Mouse (Mus musculus): ENCODE measurements around the gene Trmt1. TPM values are rescaled to one million over a fixed set of nuclear protein-coding genes. Genes with fewer than 3 reads are reported as not detected.

The Trmt1 gene
- total RNA-seq, 2 experiments from 2014 or later: 64.4 to 82.2 TPM

DNA sequence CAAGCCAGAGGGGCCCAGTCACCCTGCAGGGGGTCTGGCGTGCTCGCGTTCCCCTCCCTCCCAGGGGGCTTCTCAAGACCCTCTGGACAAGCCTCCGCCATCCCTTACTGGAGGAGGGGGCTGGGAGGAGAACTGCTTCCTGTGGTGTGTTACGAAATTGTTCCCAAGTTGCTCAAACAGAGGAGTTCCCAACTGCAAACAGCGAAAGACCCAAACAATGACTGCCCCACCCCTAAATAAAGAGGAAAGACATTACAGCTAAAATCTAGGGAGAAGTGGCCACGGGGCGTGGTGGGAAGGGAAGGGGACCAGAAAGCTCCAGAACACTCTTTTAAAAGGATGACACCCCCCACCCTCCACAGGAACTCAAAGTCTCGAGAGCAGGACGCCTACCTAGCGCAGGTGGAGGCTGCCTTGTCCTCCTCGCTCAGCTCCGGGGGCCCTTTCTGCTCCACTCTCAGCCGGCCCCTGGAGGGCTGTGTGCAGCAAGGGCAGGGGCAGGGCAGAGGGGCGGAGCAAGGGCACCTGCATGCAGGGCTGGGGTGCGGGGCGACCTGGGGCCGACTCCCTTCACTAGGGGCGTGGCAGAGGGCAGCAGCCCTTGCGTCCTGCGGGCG is 21.3 kb downstream of the Trmt1 start:
- ATAC-seq (replicated peaks; ENCODE audit: poor library complexity): peak; percentile 21

GRCm38 (mm10) chr8:84708071-84708541 is 22.0 kb downstream of the Trmt1 start:
- no peak for ATAC-seq (replicated peaks; ENCODE audit: poor library complexity)

DNA sequence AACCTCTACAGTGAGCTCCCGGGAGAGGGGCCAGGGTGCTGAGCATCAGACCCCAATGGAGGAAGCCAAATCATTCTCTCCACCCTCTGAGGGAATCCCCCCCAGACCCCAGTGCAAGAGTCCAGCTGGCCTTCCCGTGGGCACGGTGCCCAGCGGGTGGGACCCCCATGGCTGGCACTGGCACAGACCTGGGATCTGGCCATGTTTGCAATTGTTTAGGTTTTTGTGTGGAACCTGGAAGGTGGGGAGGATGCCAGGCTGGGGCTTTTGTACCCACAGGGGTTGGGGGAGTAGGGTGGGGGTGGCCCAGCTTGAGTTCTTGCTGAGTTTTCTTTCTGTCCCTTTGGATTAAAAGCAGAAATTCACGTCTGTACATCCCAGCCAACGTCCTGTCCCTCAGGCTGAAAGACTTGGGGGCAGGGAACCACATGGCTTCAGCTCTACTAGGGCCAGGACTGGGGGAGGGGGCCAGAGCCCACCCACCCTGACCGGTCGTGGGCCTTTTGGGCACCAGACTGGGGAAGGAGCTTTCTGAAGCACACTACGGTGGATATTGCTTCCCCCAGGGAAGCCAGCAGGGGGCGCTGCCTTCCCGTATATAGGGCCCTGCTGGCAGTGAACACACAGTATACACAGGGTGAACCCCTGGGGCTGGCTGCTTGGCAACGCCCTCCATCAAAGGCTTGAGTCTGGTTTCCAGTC is 22.8 kb downstream of the Trmt1 start:
- ATAC-seq (replicated peaks; ENCODE audit: poor library complexity): peak; percentile 59

GRCm38 (mm10) chr8:84709931-84710330 is 23.8 kb downstream of the Trmt1 start:
- no peak for ATAC-seq (replicated peaks; ENCODE audit: poor library complexity)

DNA sequence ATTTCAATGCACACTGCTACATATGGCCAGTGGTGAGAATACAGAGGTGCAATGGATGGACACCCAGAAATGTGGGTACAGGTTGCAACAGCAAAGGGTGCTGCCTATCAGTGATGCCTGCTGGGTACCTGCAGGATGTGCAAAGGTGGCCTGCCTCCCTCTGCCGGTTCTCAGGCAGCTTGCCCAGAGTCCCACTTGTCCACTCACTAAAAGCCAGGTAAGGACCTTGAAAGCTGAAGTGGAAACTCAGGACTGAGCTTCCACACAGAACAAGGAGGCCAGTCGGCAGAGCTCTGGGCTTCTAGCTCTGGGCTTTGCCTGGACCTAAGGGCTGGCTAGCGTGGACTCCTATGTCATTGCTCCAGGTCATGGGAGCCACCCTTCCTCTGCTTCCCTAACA is 25.2 kb downstream of the Trmt1 start:
- no peak for ATAC-seq (replicated peaks; ENCODE audit: poor library complexity)

- 0 out of 2 replicates have a peak, but pooled peaks have one; percentile 12 for ATAC-seq (replicated peaks; ENCODE audit: poor library complexity)
Observed at GRCm38 (mm10) chr8:84711933-84712758, 26.0 kb downstream of the Trmt1 start.

GRCm38 (mm10) chr8:84712759-84713120 is 26.6 kb downstream of the Trmt1 start:
- ATAC-seq (replicated peaks; ENCODE audit: poor library complexity): no peak

- ATAC-seq (replicated peaks; ENCODE audit: poor library complexity): no peak
Observed at GRCm38 (mm10) chr8:84713381-84713780, 27.3 kb downstream of the Trmt1 start.

DNA sequence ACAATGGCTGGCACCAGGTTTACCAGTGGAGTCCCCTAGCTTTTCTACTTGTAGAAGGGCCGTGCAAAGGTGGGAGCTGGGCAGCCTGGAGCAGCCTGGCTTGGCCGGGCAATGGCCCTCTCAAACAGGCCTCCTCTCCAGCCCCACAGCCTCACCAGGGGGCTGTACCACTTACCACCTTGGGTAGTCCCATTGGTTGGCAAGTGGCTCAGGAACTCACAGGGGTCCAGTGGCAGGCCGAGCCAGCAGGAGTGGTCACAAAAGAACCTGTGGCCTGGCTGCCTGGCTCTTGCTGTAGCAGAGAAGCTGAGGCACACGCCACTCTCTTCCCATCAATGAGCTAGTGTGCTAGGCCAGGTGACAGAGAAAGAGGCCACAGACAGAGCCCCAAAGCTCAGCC is 28.1 kb downstream of the Trmt1 start:
- no peak for ATAC-seq (replicated peaks; ENCODE audit: poor library complexity)

GRCm38 (mm10) chr8:84715893-84716468 is 29.9 kb downstream of the Trmt1 start:
- ATAC-seq (replicated peaks; ENCODE audit: poor library complexity): no peak

DNA sequence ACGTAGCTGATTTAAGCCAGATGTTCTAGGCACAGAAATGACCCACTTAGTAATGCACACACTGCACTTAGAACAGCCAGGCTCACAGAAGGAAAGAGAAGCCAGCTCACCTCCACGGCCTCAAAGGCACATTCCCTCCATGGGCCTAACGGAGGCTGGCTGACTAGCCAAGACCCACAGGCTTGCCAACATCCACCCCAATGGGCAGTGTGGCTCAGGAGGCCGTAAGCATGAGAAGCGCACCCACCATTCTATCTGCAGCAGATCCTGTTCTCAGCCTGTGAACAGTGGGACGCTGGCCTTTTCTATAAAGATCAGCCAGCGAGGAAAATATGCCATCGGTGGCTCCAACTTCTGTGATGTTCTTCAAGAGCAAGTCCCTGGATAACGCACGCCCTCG is 30.7 kb downstream of the Trmt1 start:
- ATAC-seq (replicated peaks; ENCODE audit: poor library complexity): no peak

- no peak for ATAC-seq (replicated peaks; ENCODE audit: poor library complexity)
Observed at GRCm38 (mm10) chr8:84718476-84718875, 32.4 kb downstream of the Trmt1 start.

- no peak for ATAC-seq (replicated peaks; ENCODE audit: poor library complexity)
Observed at GRCm38 (mm10) chr8:84718959-84719690, 33.0 kb downstream of the Trmt1 start.

- no peak for ATAC-seq (replicated peaks; ENCODE audit: poor library complexity)
Observed at GRCm38 (mm10) chr8:84722530-84722849, 36.4 kb downstream of the Trmt1 start.

- ATAC-seq (replicated peaks; ENCODE audit: poor library complexity): peak; percentile 83
Observed at GRCm38 (mm10) chr8:84722850-84723570, 36.9 kb downstream of the Trmt1 start, which contains the start of gene G430095P16Rik. Gene G430095P16Rik, plus strand, starts transcription at chr8:84723007.

DNA sequence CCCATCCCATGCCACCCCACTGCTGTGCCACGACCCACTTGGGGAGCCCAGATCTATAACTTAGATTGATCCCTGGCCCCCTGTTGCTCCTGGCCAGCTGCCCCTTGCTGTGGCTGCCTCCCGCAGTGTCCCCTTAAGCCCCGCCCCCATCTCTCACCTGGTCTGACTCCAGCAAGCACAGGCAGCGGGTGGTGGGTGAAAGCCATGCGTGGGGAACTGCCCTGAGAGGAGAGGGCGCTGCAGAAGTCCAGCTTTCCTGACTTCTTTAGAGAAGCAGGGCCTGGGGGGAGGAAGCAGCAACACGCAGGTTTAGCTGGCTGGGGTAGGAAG is 37.4 kb downstream of the Trmt1 start:
- peak; percentile 15; the same call in 1 of the 2 replicates for ATAC-seq (replicated peaks; ENCODE audit: poor library complexity)

- ATAC-seq (replicated peaks; ENCODE audit: poor library complexity): peak; percentile 25
Observed at GRCm38 (mm10) chr8:84724683-84725082, 38.6 kb downstream of the Trmt1 start.

GRCm38 (mm10) chr8:84725246-84725940 is 39.3 kb downstream of the Trmt1 start:
- ATAC-seq (replicated peaks; ENCODE audit: poor library complexity): no peak

- ATAC-seq (replicated peaks; ENCODE audit: poor library complexity): peak; percentile 30
Observed at GRCm38 (mm10) chr8:84725941-84726259, 39.8 kb downstream of the Trmt1 start.

DNA sequence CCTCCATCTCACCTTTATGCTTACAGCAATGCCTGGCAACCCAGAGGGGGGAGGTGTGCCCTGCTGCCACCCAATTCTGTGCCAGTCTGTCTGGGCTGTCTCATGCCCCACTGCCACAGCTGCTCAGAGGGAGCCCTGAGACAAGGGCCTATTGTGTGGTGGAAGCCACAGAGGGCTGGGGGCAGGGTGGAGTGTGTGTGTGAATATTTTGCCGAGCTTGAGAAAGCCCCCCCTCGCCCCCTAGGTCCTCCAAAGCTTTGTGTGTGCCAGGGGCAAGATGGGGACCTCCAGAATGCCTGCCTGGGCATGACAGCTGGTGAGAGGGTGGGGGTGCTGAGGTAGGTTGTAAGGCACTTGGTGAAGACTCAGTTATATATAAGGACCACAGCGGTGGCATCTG is 42.4 kb downstream of the Trmt1 start:
- no peak for ATAC-seq (replicated peaks; ENCODE audit: poor library complexity)

All from megakaryocyte progenitor cell, adult 5-6 weeks (primary cell).